Comparison of ENCODE assay signal across 7 mouse cellular contexts in genomic region chr14:50930754-50931492, GRCm38 (mm10). TPM values are rescaled to one million over a fixed set of nuclear protein-coding genes. Genes with fewer than 3 reads are reported as not detected.
DNase-seq lines count a peak whose midpoint lies in the region; ATAC-seq lines count a peak whose summit lies in the region.

TSS of gene Pip4p1 (minus strand) at chr14:50930856.
TSS of gene Pnp (plus strand) at chr14:50931082.

- no peaks in the 10 kb centered on the region for H3K27me3 ChIP-seq in intestine, embryonic 15.5 days (replicated peaks)
- H3K27me3 ChIP-seq in midbrain, embryonic 10.5 days (ENCODE audit: low read depth, poor library complexity, severe bottlenecking) = no peaks in the 10 kb centered on the region

- peaks cover 16% of the 10 kb centered on the region; the same call in 1 of the 2 replicates for H3K4me1 ChIP-seq in intestine, embryonic 15.5 days (replicated peaks)
- peaks cover 41% of the 10 kb centered on the region for H3K4me1 ChIP-seq in midbrain, embryonic 10.5 days

- peak; percentile 100 for DNase-seq in adrenal gland, adult 2 months
- peak; percentile 98 for DNase-seq in embryo, embryonic 11.5 days (ENCODE audit: low read depth, low spot score)
- DNase-seq in gastrocnemius, postnatal 36 days = peak; percentile 99
- DNase-seq in left cerebral cortex, postnatal 25 days (ENCODE audit: low spot score in 2 of 2) = peak; percentile 99 to 100
- peak; percentile 98 for DNase-seq in midbrain, embryonic 10.5 days (ENCODE audit: low spot score)
- DNase-seq in right cerebral cortex, postnatal 4 days = peak; percentile 96

- no peaks in the 10 kb centered on the region for H3K9me3 ChIP-seq in intestine, embryonic 15.5 days
- no peaks in the 10 kb centered on the region for H3K9me3 ChIP-seq in midbrain, embryonic 10.5 days (replicated peaks)

- peaks cover 23% of the 10 kb centered on the region for H3K36me3 ChIP-seq in intestine, embryonic 15.5 days
- peaks cover 37% of the 10 kb centered on the region for H3K36me3 ChIP-seq in midbrain, embryonic 10.5 days

- intact Hi-C loops in gastrocnemius, postnatal 36 days (cut with DNase I) = no loop called here
- intact Hi-C loops in left cerebral cortex, postnatal 25 days (cut with DNase I) = loop anchor here (5.0 to 10.0 kb wide), 2 partner anchors 124 to 964 kb away; partner anchors contain the start of genes Ccnb1ip1, Parp2 and Slc39a2

- peak within 1 kb of the TSS; percentile 85 for H3K4me3 ChIP-seq in intestine, embryonic 15.5 days (replicated peaks)
- peak within 1 kb of the TSS; percentile 91 for H3K4me3 ChIP-seq in midbrain, embryonic 10.5 days

- H3K9ac ChIP-seq in intestine, embryonic 15.5 days = peak within 1 kb of the TSS; percentile 85

- peak; percentile 99 for ATAC-seq in intestine, embryonic 15.5 days

- WGBS in intestine, embryonic 15.5 days = under 1% methylated on average over 64 of the region's 68 CpGs
- under 1% methylated on average over 68 of the region's 68 CpGs for WGBS in midbrain, embryonic 10.5 days

- peak within 1 kb of the TSS; percentile 91 for H3K27ac ChIP-seq in intestine, embryonic 15.5 days
- peak within 1 kb of the TSS; percentile 92 for H3K27ac ChIP-seq in midbrain, embryonic 10.5 days (replicated peaks)

- peak within 1 kb of the TSS; percentile 76 for H3K4me2 ChIP-seq in intestine, embryonic 15.5 days (replicated peaks)

RNA-seq across cellular contexts. Expression of gene Pip4p1, which starts in this region (rescaled TPM):
- total RNA-seq in adrenal gland, adult 2 months (2021) = 10 to 100 TPM; 56.7 to 69.6 TPM
- 120 and 125 TPM in 2 replicates for polyA plus RNA-seq in adrenal gland, adult 2 months (2012; rRNA removed)
- 10 to 100 TPM; 12.4 to 15.4 TPM for total RNA-seq in gastrocnemius, postnatal 36 days (2021)
- 65.5 and 67.5 TPM in 2 replicates for polyA plus RNA-seq in intestine, embryonic 15.5 days (2015; fragmentation: Nextera tagmentation; extraction: Ambion mirVana)
- total RNA-seq in left cerebral cortex, postnatal 25 days (2021) = 100 to 1,000 TPM in 1 of 2 experiments, 10 to 100 TPM in 1; 97.5 to 102 TPM
- polyA plus RNA-seq in midbrain, embryonic 10.5 days (2016; fragmentation: Nextera tagmentation; extraction: Ambion mirVana) = 50.4 and 55.6 TPM in 2 replicates

RNA-seq across cellular contexts. Expression of gene Pnp, which starts in this region (rescaled TPM):
- 10 to 100 TPM; 31.2 to 46.1 TPM for total RNA-seq in adrenal gland, adult 2 months (2021)
- polyA plus RNA-seq in adrenal gland, adult 2 months (2012; rRNA removed) = 10.1 and 12.3 TPM in 2 replicates
- 1 to 10 TPM; 3.9 to 4.3 TPM for total RNA-seq in gastrocnemius, postnatal 36 days (2021)
- 96.6 and 99.1 TPM in 2 replicates for polyA plus RNA-seq in intestine, embryonic 15.5 days (2015; fragmentation: Nextera tagmentation; extraction: Ambion mirVana)
- total RNA-seq in left cerebral cortex, postnatal 25 days (2021) = 10 to 100 TPM; 12.0 to 13.6 TPM
- 73.9 and 85.1 TPM in 2 replicates for polyA plus RNA-seq in midbrain, embryonic 10.5 days (2016; fragmentation: Nextera tagmentation; extraction: Ambion mirVana)

Comparison
In these comparisons a context has a peak if more than half of its experiments do, and no peak if none do; other contexts are left out.
1. Peak in every context shown above with its lines: DNase-seq, ATAC-seq, H3K4me3 ChIP-seq and H3K27ac ChIP-seq.